Mouse (Mus musculus) olfactory bulb, adult 2 months (tissue): ENCODE measurements around the gene Ank3.

Experiments
- CTCF ChIP-seq: fragments of 200-500 bp; IDR thresholded peaks from 2 replicates; pipeline ENCODE4 v1.5.1; 2012; ENCODE audit warnings: low read depth, mild to moderate bottlenecking, low read length, moderate library complexity; ENCODE audit not compliant: insufficient read depth
- POLR2A ChIP-seq: fragments of 200-500 bp; IDR thresholded peaks from 2 replicates; pipeline ENCODE4 v1.6.1; 2012; ENCODE audit warnings: mild to moderate bottlenecking, low read depth, low read length, moderate library complexity; ENCODE audit not compliant: insufficient read depth

DNA sequence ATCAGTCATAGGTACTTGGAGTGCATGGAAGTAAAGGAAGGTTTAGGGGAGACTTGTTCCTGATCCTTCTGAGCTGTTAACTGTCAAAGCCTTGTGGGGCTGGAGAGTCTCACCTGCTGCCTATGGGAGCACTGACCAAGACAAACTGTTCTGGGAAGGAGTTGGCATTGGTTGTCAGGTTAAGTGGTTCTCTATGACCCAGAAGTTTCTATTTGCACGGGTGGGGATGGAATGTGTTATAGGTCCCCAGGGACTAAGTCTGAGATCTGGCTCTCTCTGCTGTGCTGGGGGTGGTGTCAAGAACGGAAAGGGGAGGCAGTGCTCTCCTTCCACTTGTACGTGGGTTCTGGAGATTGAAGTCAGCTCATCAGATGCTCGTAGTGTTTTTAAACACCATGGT, 6.9 kb downstream of the Ank3 start:
- TF ChIP-seq CTCF (no peak), POLR2A (no peak)
